Mouse (Mus musculus) adrenal gland, adult 18-20 months (tissue): ENCODE data around the gene Brd3os. TPM values are rescaled to one million over a fixed set of nuclear protein-coding genes. Genes with fewer than 3 reads are reported as not detected.

Source experiments
- DNase-seq, 2 experiments: peaks; one replicate each; pipeline ENCODE4 v3.0.0; 2021 to 2022; ENCODE audit warnings: low spot score in 2 of 2
- total RNA-seq, 2 experiments: library from RNA; stranded (reverse); gene quantifications; 1 replicate in 1 of 2; 2 replicates in 1 of 2; pipeline ENCODE4 v1.2.3; 2021

Brd3os gene
- total RNA-seq, 2 experiments from 2014 or later: 6.5 to 8.2 TPM

GRCm38 (mm10) chr2:27461881-27462660 lies 19.9 kb downstream of the Brd3os start:
- DNase-seq: no peak

- no peak for DNase-seq
Observed at GRCm38 (mm10) chr2:27462901-27463300, 20.8 kb downstream of the Brd3os start.

GRCm38 (mm10) chr2:27469292-27469990 lies 27.3 kb downstream of the Brd3os start:
- DNase-seq: peak; percentile 2 to 17

- DNase-seq: peak in 1 of 2 experiments; percentile 26
Observed at GRCm38 (mm10) chr2:27469991-27470355, 27.8 kb downstream of the Brd3os start.

- DNase-seq: no peak
Observed at GRCm38 (mm10) chr2:27470535-27470934, 28.4 kb downstream of the Brd3os start.

GRCm38 (mm10) chr2:27471170-27471584 lies 29.1 kb downstream of the Brd3os start:
- peak in 1 of 2 experiments; percentile 4 for DNase-seq

GRCm38 (mm10) chr2:27473061-27473765 lies 31.1 kb downstream of the Brd3os start:
- DNase-seq: peak in 1 of 2 experiments; percentile 10

GRCm38 (mm10) chr2:27473911-27474310 lies 31.8 kb downstream of the Brd3os start:
- DNase-seq: peak in 1 of 2 experiments; percentile 21

GRCm38 (mm10) chr2:27474621-27475484 lies 32.7 kb downstream of the Brd3os start:
- peak in 1 of 2 experiments; percentile 45 for DNase-seq

- DNase-seq: peak; percentile 83 to 91
Observed at GRCm38 (mm10) chr2:27475495-27476302, 33.6 kb downstream of the Brd3os start.

- no peak for DNase-seq
Observed at GRCm38 (mm10) chr2:27476303-27477192, 34.4 kb downstream of the Brd3os start.

- DNase-seq: no peak
Observed at GRCm38 (mm10) chr2:27479821-27480220, 37.7 kb downstream of the Brd3os start.

GRCm38 (mm10) chr2:27480367-27480766 lies 38.2 kb downstream of the Brd3os start:
- DNase-seq: no peak

- DNase-seq: no peak
Observed at GRCm38 (mm10) chr2:27482265-27482861, 40.2 kb downstream of the Brd3os start.

GRCm38 (mm10) chr2:27486725-27487124 lies 44.6 kb downstream of the Brd3os start:
- DNase-seq: no peak

GRCm38 (mm10) chr2:27487336-27488049 lies 45.4 kb downstream of the Brd3os start:
- DNase-seq: no peak

- DNase-seq: no peak
Observed at GRCm38 (mm10) chr2:27488362-27488761, 46.2 kb downstream of the Brd3os start.

- no peak for DNase-seq
Observed at GRCm38 (mm10) chr2:27490939-27491338, 48.8 kb downstream of the Brd3os start.
